Mouse (Mus musculus): ENCODE results near the gene Slc27a5. TPM values are rescaled to one million over a fixed set of nuclear protein-coding genes. Genes with fewer than 3 reads are reported as not detected.

Slc27a5 gene
- polyA plus RNA-seq, 1 experiment = 0.89 TPM

GRCm38 (mm10) chr7:13041256-13041655 lies 43.3 kb upstream of the Slc27a5 start:
- H3K4me3 ChIP-seq (ENCODE audit: control insufficient read depth, insufficient read depth, low read length) = no peak overlapping the region
- no peak for TF ChIP-seq CTCF (IDR thresholded peaks at IDR 0.05; ENCODE audit: borderline replicate concordance, control insufficient read depth, extremely low read depth, insufficient read depth, low read length, poor library complexity)
- no peak for TF ChIP-seq POLR2A (IDR thresholded peaks at IDR 0.05; ENCODE audit: control insufficient read depth, extremely low read depth, insufficient read depth, low read length, poor library complexity)
- no peak overlapping the region for H3K27ac ChIP-seq (ENCODE audit: control insufficient read depth, insufficient read depth, low read length)
- H3K27me3 ChIP-seq (ENCODE audit: control insufficient read depth, insufficient read depth, low read length) = peaks cover 19% of the 10 kb centered on the region; the same call in 1 of the 2 replicates
- peaks cover 23% of the 10 kb centered on the region for H3K4me1 ChIP-seq (replicated peaks; ENCODE audit: control insufficient read depth, insufficient read depth, low read length)
- WGBS = 96% methylated on average over 1 of the region's 1 CpGs
- no peak for DNase-seq
- H3K36me3 ChIP-seq (ENCODE audit: control insufficient read depth, insufficient read depth, low read length) = no peaks in the 10 kb centered on the region

- peaks cover 12% of the 10 kb centered on the region; the same call in 1 of the 2 replicates for H3K27me3 ChIP-seq (ENCODE audit: control insufficient read depth, insufficient read depth, low read length)
- no peak overlapping the region for H3K27ac ChIP-seq (ENCODE audit: control insufficient read depth, insufficient read depth, low read length)
- 83% methylated on average over 1 of the region's 1 CpGs for WGBS
- DNase-seq = no peak
- no peak for TF ChIP-seq POLR2A (IDR thresholded peaks at IDR 0.05; ENCODE audit: control insufficient read depth, extremely low read depth, insufficient read depth, low read length, poor library complexity)
- no peak for TF ChIP-seq CTCF (IDR thresholded peaks at IDR 0.05; ENCODE audit: borderline replicate concordance, control insufficient read depth, extremely low read depth, insufficient read depth, low read length, poor library complexity)
- H3K4me3 ChIP-seq (ENCODE audit: control insufficient read depth, insufficient read depth, low read length) = no peak overlapping the region
- peaks cover 28% of the 10 kb centered on the region for H3K4me1 ChIP-seq (replicated peaks; ENCODE audit: control insufficient read depth, insufficient read depth, low read length)
- H3K36me3 ChIP-seq (ENCODE audit: control insufficient read depth, insufficient read depth, low read length) = peaks cover 6% of the 10 kb centered on the region; the same call in 1 of the 2 replicates
Measured at GRCm38 (mm10) chr7:13039181-13039580, 41.2 kb upstream of the Slc27a5 start.

GRCm38 (mm10) chr7:13038621-13039169 lies 40.7 kb upstream of the Slc27a5 start:
- Histone ChIP-seq H3K4me3 (ENCODE audit: control insufficient read depth, insufficient read depth, low read length) (peak overlapping the region; percentile 84), H3K4me1 (replicated peaks; ENCODE audit: control insufficient read depth, insufficient read depth, low read length) (peaks cover 28% of the 10 kb centered on the region), H3K27ac (ENCODE audit: control insufficient read depth, insufficient read depth, low read length) (peak overlapping the region; percentile 74), H3K36me3 (ENCODE audit: control insufficient read depth, insufficient read depth, low read length) (peaks cover 6% of the 10 kb centered on the region; the same call in 1 of the 2 replicates), H3K27me3 (ENCODE audit: control insufficient read depth, insufficient read depth, low read length) (peaks cover 7% of the 10 kb centered on the region; the same call in 1 of the 2 replicates)
- DNase-seq = no peak
- TF ChIP-seq POLR2A (IDR thresholded peaks at IDR 0.05; ENCODE audit: control insufficient read depth, extremely low read depth, insufficient read depth, low read length, poor library complexity) = no peak
- TF ChIP-seq CTCF (IDR thresholded peaks at IDR 0.05; ENCODE audit: borderline replicate concordance, control insufficient read depth, extremely low read depth, insufficient read depth, low read length, poor library complexity) = no peak
- WGBS = 11% methylated on average over 15 of the region's 15 CpGs

- under 1% methylated on average over 63 of the region's 65 CpGs for WGBS
- peak; percentile 100 for DNase-seq
- peaks cover under 1% of the 10 kb centered on the region; the same call in 1 of the 2 replicates for H3K27me3 ChIP-seq (ENCODE audit: control insufficient read depth, insufficient read depth, low read length)
- H3K36me3 ChIP-seq (ENCODE audit: control insufficient read depth, insufficient read depth, low read length) = peaks cover 6% of the 10 kb centered on the region; the same call in 1 of the 2 replicates
- peaks cover 25% of the 10 kb centered on the region for H3K4me1 ChIP-seq (replicated peaks; ENCODE audit: control insufficient read depth, insufficient read depth, low read length)
- H3K27ac ChIP-seq (ENCODE audit: control insufficient read depth, insufficient read depth, low read length) = peak within 1 kb of the TSS; percentile 87
- TF ChIP-seq CTCF (IDR thresholded peaks at IDR 0.05; ENCODE audit: borderline replicate concordance, control insufficient read depth, extremely low read depth, insufficient read depth, low read length, poor library complexity) = no peak
- peak; percentile 92 for TF ChIP-seq POLR2A (IDR thresholded peaks at IDR 0.05; ENCODE audit: control insufficient read depth, extremely low read depth, insufficient read depth, low read length, poor library complexity)
- H3K4me3 ChIP-seq (ENCODE audit: control insufficient read depth, insufficient read depth, low read length) = peak within 1 kb of the TSS; percentile 84
Measured at GRCm38 (mm10) chr7:13037901-13038555, 40.0 kb upstream of the Slc27a5 start, which contains the start of gene Ube2m. Gene Ube2m, minus strand, starts transcription at chr7:13038275.

GRCm38 (mm10) chr7:13037366-13037765 lies 39.4 kb upstream of the Slc27a5 start:
- DNase-seq = no peak
- H3K36me3 ChIP-seq (ENCODE audit: control insufficient read depth, insufficient read depth, low read length) = peaks cover 7% of the 10 kb centered on the region; the same call in 1 of the 2 replicates
- H3K4me1 ChIP-seq (replicated peaks; ENCODE audit: control insufficient read depth, insufficient read depth, low read length) = peaks cover 25% of the 10 kb centered on the region
- peak overlapping the region; percentile 48; the same call in 1 of the 2 replicates for H3K27ac ChIP-seq (ENCODE audit: control insufficient read depth, insufficient read depth, low read length)
- H3K4me3 ChIP-seq (ENCODE audit: control insufficient read depth, insufficient read depth, low read length) = peak overlapping the region; percentile 84
- WGBS = under 1% methylated on average over 33 of the region's 33 CpGs
- H3K27me3 ChIP-seq (ENCODE audit: control insufficient read depth, insufficient read depth, low read length) = no peaks in the 10 kb centered on the region
- TF ChIP-seq CTCF (IDR thresholded peaks at IDR 0.05; ENCODE audit: borderline replicate concordance, control insufficient read depth, extremely low read depth, insufficient read depth, low read length, poor library complexity) = no peak
- no peak for TF ChIP-seq POLR2A (IDR thresholded peaks at IDR 0.05; ENCODE audit: control insufficient read depth, extremely low read depth, insufficient read depth, low read length, poor library complexity)

- Histone ChIP-seq H3K27me3 (ENCODE audit: control insufficient read depth, insufficient read depth, low read length) (no peaks in the 10 kb centered on the region), H3K4me1 (replicated peaks; ENCODE audit: control insufficient read depth, insufficient read depth, low read length) (peaks cover 25% of the 10 kb centered on the region), H3K4me3 (ENCODE audit: control insufficient read depth, insufficient read depth, low read length) (peak overlapping the region; percentile 84; the same call in 1 of the 2 replicates), H3K36me3 (ENCODE audit: control insufficient read depth, insufficient read depth, low read length) (peaks cover 13% of the 10 kb centered on the region), H3K27ac (ENCODE audit: control insufficient read depth, insufficient read depth, low read length) (no peak overlapping the region)
- TF ChIP-seq CTCF (IDR thresholded peaks at IDR 0.05; ENCODE audit: borderline replicate concordance, control insufficient read depth, extremely low read depth, insufficient read depth, low read length, poor library complexity) (no peak), POLR2A (IDR thresholded peaks at IDR 0.05; ENCODE audit: control insufficient read depth, extremely low read depth, insufficient read depth, low read length, poor library complexity) (no peak)
- WGBS = 35% methylated on average over 4 of the region's 4 CpGs
- DNase-seq = no peak
Measured at GRCm38 (mm10) chr7:13036806-13037205, 38.8 kb upstream of the Slc27a5 start.
